Mouse (Mus musculus) heart, postnatal 10 days (tissue): ENCODE data around the gene Dop1b. TPM values are rescaled to one million over a fixed set of nuclear protein-coding genes. Genes with fewer than 3 reads are reported as not detected.
A peak's percentile ranks its signal among the peaks of the same experiment; 100 is the strongest.

Experiments used
- DNase-seq, 2 experiments: peaks; one replicate each; pipeline ENCODE4 v3.0.0; 2021
- intact Hi-C: fragments of 180-260 bp; cut with DNase I; formaldehyde crosslinking; loops from one replicate; pipeline ENCODE4 v1.15.1; 2025
- total RNA-seq, 2 experiments: library from RNA; stranded (reverse); gene quantifications; 2 replicates each; pipeline ENCODE4 v1.2.3; 2021

Dop1b gene
- total RNA-seq, 2 experiments from 2014 or later: 16.5 to 20.9 TPM

- intact Hi-C loops: no loop called here
- DNase-seq: no peak
Observed at GRCm38 (mm10) chr16:93712189-93712885, 633 bp downstream of the Dop1b start.

GRCm38 (mm10) chr16:93712966-93713365 lies 1.3 kb downstream of the Dop1b start:
- DNase-seq: no peak
- intact Hi-C loops: no loop called here

GRCm38 (mm10) chr16:93714426-93714825 lies 2.7 kb downstream of the Dop1b start:
- no peak for DNase-seq
- intact Hi-C loops: no loop called here

GRCm38 (mm10) chr16:93715826-93716225 lies 4.1 kb downstream of the Dop1b start:
- DNase-seq: no peak

GRCm38 (mm10) chr16:93717299-93717703 lies 5.6 kb downstream of the Dop1b start:
- intact Hi-C loops: no loop called here
- peak; percentile 92 to 93 for DNase-seq

More at GRCm38 (mm10) chr16:93715826-93716225, 4.1 kb downstream of the Dop1b start:
- intact Hi-C loops: no loop called here

GRCm38 (mm10) chr16:93721771-93722170 lies 10.1 kb downstream of the Dop1b start:
- intact Hi-C loops: no loop called here
- DNase-seq: no peak

- intact Hi-C loops: no loop called here
- DNase-seq: no peak
Observed at GRCm38 (mm10) chr16:93722476-93722875, 10.8 kb downstream of the Dop1b start.

- intact Hi-C loops: no loop called here
- no peak for DNase-seq
Observed at GRCm38 (mm10) chr16:93725417-93726144, 13.9 kb downstream of the Dop1b start.

GRCm38 (mm10) chr16:93726186-93726585 lies 14.5 kb downstream of the Dop1b start:
- no peak for DNase-seq
- intact Hi-C loops: no loop called here

GRCm38 (mm10) chr16:93728676-93729075 lies 17.0 kb downstream of the Dop1b start:
- intact Hi-C loops: no loop called here
- no peak for DNase-seq

GRCm38 (mm10) chr16:93729801-93730721 lies 18.4 kb downstream of the Dop1b start:
- intact Hi-C loops: no loop called here
- DNase-seq: no peak

- DNase-seq: no peak
- intact Hi-C loops: no loop called here
Observed at GRCm38 (mm10) chr16:93731310-93731709, 19.6 kb downstream of the Dop1b start.

- no peak for DNase-seq
- intact Hi-C loops: no loop called here
Observed at GRCm38 (mm10) chr16:93732875-93733569, 21.3 kb downstream of the Dop1b start.

- peak; percentile 22 to 43 for DNase-seq
- intact Hi-C loops: no loop called here
Observed at GRCm38 (mm10) chr16:93739251-93739650, 27.5 kb downstream of the Dop1b start.

- intact Hi-C loops: no loop called here
- no peak for DNase-seq
Observed at GRCm38 (mm10) chr16:93742903-93743302, 31.2 kb downstream of the Dop1b start.

GRCm38 (mm10) chr16:93744049-93744490 lies 32.4 kb downstream of the Dop1b start:
- no peak for DNase-seq
- intact Hi-C loops: no loop called here

GRCm38 (mm10) chr16:93744804-93745340 lies 33.2 kb downstream of the Dop1b start:
- intact Hi-C loops: no loop called here
- DNase-seq: no peak

GRCm38 (mm10) chr16:93746397-93746796 lies 34.7 kb downstream of the Dop1b start:
- DNase-seq: no peak
- intact Hi-C loops: no loop called here

- intact Hi-C loops: no loop called here
Observed at GRCm38 (mm10) chr16:93746957-93747356, 35.3 kb downstream of the Dop1b start.

GRCm38 (mm10) chr16:93747421-93747820 lies 35.7 kb downstream of the Dop1b start:
- intact Hi-C loops: no loop called here
- no peak for DNase-seq

More at GRCm38 (mm10) chr16:93746957-93747356, 35.3 kb downstream of the Dop1b start:
- peak in 1 of 2 experiments; percentile 19 for DNase-seq
